Mouse (Mus musculus): Measurements from ENCODE around the gene Snrnp70. TPM values are rescaled to one million over a fixed set of nuclear protein-coding genes. Genes with fewer than 3 reads are reported as not detected.

Gene Snrnp70
- polyA plus RNA-seq, 1 experiment from 2014 or later: 148 TPM

DNA sequence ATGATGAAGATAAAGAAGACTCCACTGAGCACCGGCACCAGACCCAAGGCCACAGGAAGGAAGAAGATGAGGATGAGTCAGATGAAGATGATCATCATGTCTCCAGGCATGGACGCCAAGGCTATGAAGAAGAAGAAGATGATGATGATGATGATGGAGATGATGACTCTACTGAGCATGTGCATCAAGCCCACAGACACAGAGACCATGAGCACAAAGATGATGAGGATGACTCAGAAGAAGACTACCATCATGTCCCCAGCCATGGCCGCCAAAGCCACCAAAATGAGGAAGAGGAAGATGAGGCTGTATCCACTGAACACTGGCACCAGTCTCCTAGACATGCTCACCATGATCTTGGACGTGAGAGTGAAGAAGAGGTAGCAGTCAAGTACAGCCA lies 59.2 kb downstream of the Snrnp70 start:
- no peak overlapping the region for H3K4me2 ChIP-seq (ENCODE audit: low read length)
- ATAC-seq (replicated peaks; ENCODE audit: low FRiP score, low read depth): no peak
- no peak overlapping the region for H3K9ac ChIP-seq (ENCODE audit: low read depth, low read length)
- H3K36me3 ChIP-seq (ENCODE audit: insufficient read depth, low read length): no peaks in the 10 kb centered on the region
- no peak for TF ChIP-seq CTCF (IDR thresholded peaks at IDR 0.05; ENCODE audit: low read depth)
- H3K4me1 ChIP-seq (replicated peaks; ENCODE audit: insufficient read depth, low read length): peaks cover 35% of the 10 kb centered on the region
- H3K27me3 ChIP-seq (ENCODE audit: insufficient read depth, low read length): no peaks in the 10 kb centered on the region
- DNase-seq (ENCODE audit: low spot score): no peak
- H3K4me3 ChIP-seq (replicated peaks; ENCODE audit: low read depth, low read length): no peak overlapping the region
- H3K9me3 ChIP-seq (replicated peaks; ENCODE audit: low read length): no peaks in the 10 kb centered on the region
- H3K27ac ChIP-seq: no peak overlapping the region
- WGBS: 91% methylated on average over 4 of the region's 4 CpGs

DNA sequence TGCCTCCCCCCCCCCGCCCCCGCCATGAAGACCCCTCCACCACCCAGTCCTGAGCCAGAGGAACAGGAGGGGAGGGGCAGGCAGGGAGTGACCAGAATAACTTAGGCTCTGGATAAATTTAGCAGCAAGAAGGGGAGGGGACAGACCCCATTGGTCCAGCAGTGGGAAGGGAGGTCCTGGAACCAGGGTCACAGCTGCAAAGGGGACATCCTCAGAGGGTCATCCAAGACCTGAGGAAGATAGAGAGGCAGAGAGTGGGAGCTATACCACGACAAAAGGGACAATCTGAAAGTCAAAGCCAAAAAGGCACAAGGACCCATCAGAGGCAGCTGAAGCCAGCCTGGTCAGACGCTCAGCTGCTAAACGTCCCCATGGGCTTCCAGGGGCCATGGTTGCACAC lies 60.5 kb downstream of the Snrnp70 start, which contains the start of gene Hrc:
Gene Hrc, plus strand, starts transcription at position 235 of the 400 bp plus-strand sequence.
- no peaks in the 10 kb centered on the region for H3K27me3 ChIP-seq (ENCODE audit: insufficient read depth, low read length)
- 19% methylated on average over 5 of the region's 5 CpGs for WGBS
- peak within 1 kb of the TSS; percentile 85; the same call in 1 of the 2 replicates for H3K4me2 ChIP-seq (ENCODE audit: low read length)
- peak; percentile 46 for DNase-seq (ENCODE audit: low spot score)
- no peak for ATAC-seq (replicated peaks; ENCODE audit: low FRiP score, low read depth)
- H3K36me3 ChIP-seq (ENCODE audit: insufficient read depth, low read length): no peaks in the 10 kb centered on the region
- H3K27ac ChIP-seq: peak within 1 kb of the TSS; percentile 15; the same call in 1 of the 2 replicates
- H3K9me3 ChIP-seq (replicated peaks; ENCODE audit: low read length): no peaks in the 10 kb centered on the region
- H3K4me3 ChIP-seq (replicated peaks; ENCODE audit: low read depth, low read length): no peak within 1 kb of the TSS
- TF ChIP-seq CTCF (IDR thresholded peaks at IDR 0.05; ENCODE audit: low read depth): no peak
- H3K4me1 ChIP-seq (replicated peaks; ENCODE audit: insufficient read depth, low read length): peaks cover 23% of the 10 kb centered on the region
- no peak within 1 kb of the TSS for H3K9ac ChIP-seq (ENCODE audit: low read depth, low read length)

- no peak for ATAC-seq (replicated peaks; ENCODE audit: low FRiP score, low read depth)
- 23% methylated on average over 3 of the region's 3 CpGs for whole genome bisulfite sequencing
- no peak overlapping the region for H3K9ac ChIP-seq (ENCODE audit: low read depth, low read length)
Measured at GRCm38 (mm10) chr7:45334605-45335004, 60.9 kb downstream of the Snrnp70 start.

GRCm38 (mm10) chr7:45333431-45333982 lies 62.0 kb downstream of the Snrnp70 start, which contains the start of gene Trpm4:
Gene Trpm4 (minus strand): TSS chr7:45333780.
- no peaks in the 10 kb centered on the region for H3K36me3 ChIP-seq (ENCODE audit: insufficient read depth, low read length)
- H3K27ac ChIP-seq: peak within 1 kb of the TSS; percentile 90
- no peaks in the 10 kb centered on the region for H3K27me3 ChIP-seq (ENCODE audit: insufficient read depth, low read length)
- H3K9me3 ChIP-seq (replicated peaks; ENCODE audit: low read length): no peaks in the 10 kb centered on the region
- WGBS: under 1% methylated on average over 38 of the region's 38 CpGs
- TF ChIP-seq CTCF (IDR thresholded peaks at IDR 0.05; ENCODE audit: low read depth): no peak
- H3K4me3 ChIP-seq (replicated peaks; ENCODE audit: low read depth, low read length): peak within 1 kb of the TSS; percentile 62
- peaks cover 17% of the 10 kb centered on the region for H3K4me1 ChIP-seq (replicated peaks; ENCODE audit: insufficient read depth, low read length)
- ATAC-seq (replicated peaks; ENCODE audit: low FRiP score, low read depth): peak; percentile 60
- H3K4me2 ChIP-seq (ENCODE audit: low read length): peak within 1 kb of the TSS; percentile 85
- peak within 1 kb of the TSS; percentile 72 for H3K9ac ChIP-seq (ENCODE audit: low read depth, low read length)
- peak; percentile 92 for DNase-seq (ENCODE audit: low spot score)

More at GRCm38 (mm10) chr7:45334605-45335004, 60.9 kb downstream of the Snrnp70 start:
- Histone ChIP-seq H3K27ac (peak overlapping the region; percentile 15; the same call in 1 of the 2 replicates), H3K4me3 (replicated peaks; ENCODE audit: low read depth, low read length) (no peak overlapping the region), H3K4me2 (ENCODE audit: low read length) (0 out of 2 replicates have a peak overlapping the region, but pooled peaks have one; percentile 85), H3K36me3 (ENCODE audit: insufficient read depth, low read length) (no peaks in the 10 kb centered on the region), H3K9me3 (replicated peaks; ENCODE audit: low read length) (no peaks in the 10 kb centered on the region), H3K4me1 (replicated peaks; ENCODE audit: insufficient read depth, low read length) (peaks cover 21% of the 10 kb centered on the region), H3K27me3 (ENCODE audit: insufficient read depth, low read length) (no peaks in the 10 kb centered on the region)
- TF ChIP-seq CTCF (IDR thresholded peaks at IDR 0.05; ENCODE audit: low read depth): no peak
- peak; percentile 34 for DNase-seq (ENCODE audit: low spot score)

DNA sequence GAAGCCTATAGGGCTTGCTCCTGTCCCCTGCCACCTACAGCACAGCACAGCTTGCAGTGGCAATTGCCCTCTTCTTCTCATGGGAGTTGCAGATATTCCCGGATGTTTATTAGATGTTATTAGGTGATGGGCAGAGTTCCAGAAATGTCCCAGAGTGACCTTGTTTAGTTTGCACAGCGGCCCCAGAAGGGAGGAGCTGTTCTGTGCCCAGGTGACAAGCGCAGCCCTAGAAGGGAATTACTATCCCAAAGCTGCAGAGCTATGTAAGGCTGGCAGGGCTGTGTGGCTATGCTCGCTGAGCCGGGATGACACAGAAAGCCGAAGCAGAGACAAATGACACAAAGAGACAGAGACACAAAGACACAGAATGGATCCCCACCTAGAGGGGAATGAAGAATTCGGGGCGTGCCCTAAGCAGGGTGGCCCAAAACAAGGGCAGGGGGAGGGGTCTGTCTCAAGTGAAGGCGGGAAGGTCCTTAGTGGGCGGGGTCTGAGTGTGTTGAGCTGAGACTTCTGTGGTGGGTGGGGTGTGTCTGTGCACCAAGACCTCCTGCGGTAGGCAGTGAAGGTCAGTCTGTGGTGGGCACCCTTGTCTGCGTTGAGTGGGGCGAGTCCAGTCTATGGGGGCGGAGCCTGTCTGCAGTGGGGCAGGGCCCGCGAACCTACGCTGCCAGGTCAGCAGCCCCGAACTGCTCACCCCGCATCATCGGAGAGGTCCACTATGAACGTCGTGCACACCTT lies 62.7 kb downstream of the Snrnp70 start:
- no peak for TF ChIP-seq CTCF (IDR thresholded peaks at IDR 0.05; ENCODE audit: low read depth)
- Histone ChIP-seq H3K4me2 (ENCODE audit: low read length) (peak overlapping the region; percentile 85), H3K27me3 (ENCODE audit: insufficient read depth, low read length) (no peaks in the 10 kb centered on the region), H3K9ac (ENCODE audit: low read depth, low read length) (peak overlapping the region; percentile 72), H3K27ac (peak overlapping the region; percentile 90), H3K36me3 (ENCODE audit: insufficient read depth, low read length) (no peaks in the 10 kb centered on the region), H3K9me3 (replicated peaks; ENCODE audit: low read length) (no peaks in the 10 kb centered on the region), H3K4me1 (replicated peaks; ENCODE audit: insufficient read depth, low read length) (peaks cover 11% of the 10 kb centered on the region), H3K4me3 (replicated peaks; ENCODE audit: low read depth, low read length) (peak overlapping the region; percentile 62)
- peak; percentile 86 for DNase-seq (ENCODE audit: low spot score)
- ATAC-seq (replicated peaks; ENCODE audit: low FRiP score, low read depth): peak; percentile 63
- WGBS: 1% methylated on average over 22 of the region's 22 CpGs

DNA sequence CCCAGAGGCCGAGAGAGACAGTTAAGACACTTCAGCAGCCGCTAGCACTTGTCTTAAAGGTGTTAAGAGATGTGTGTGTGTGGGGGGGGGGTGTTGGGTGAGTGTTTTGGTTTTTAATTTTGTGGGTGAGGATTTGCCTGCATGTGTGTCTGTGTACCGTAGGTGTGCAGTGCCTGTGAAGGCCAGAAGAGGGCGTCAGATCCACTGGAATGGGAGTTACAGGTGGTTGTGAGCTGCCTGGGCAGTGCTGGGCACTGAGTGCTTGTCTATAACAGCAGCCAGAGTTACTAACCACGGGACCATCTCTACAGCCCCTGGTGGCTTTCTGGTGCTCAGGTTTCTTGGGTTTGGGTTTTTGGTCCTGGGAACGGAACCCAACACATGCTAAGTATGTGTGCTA lies 64.0 kb downstream of the Snrnp70 start:
- H3K27ac ChIP-seq: no peak overlapping the region
- H3K9ac ChIP-seq (ENCODE audit: low read depth, low read length): no peak overlapping the region
- TF ChIP-seq CTCF (IDR thresholded peaks at IDR 0.05; ENCODE audit: low read depth): peak; percentile 23; the same call in 1 of the 2 replicates
- no peaks in the 10 kb centered on the region for H3K9me3 ChIP-seq (replicated peaks; ENCODE audit: low read length)
- ATAC-seq (replicated peaks; ENCODE audit: low FRiP score, low read depth): no peak
- WGBS: 87% methylated on average over 6 of the region's 6 CpGs
- no peaks in the 10 kb centered on the region for H3K27me3 ChIP-seq (ENCODE audit: insufficient read depth, low read length)
- H3K4me1 ChIP-seq (replicated peaks; ENCODE audit: insufficient read depth, low read length): peaks cover 9% of the 10 kb centered on the region
- H3K4me2 ChIP-seq (ENCODE audit: low read length): no peak overlapping the region
- H3K4me3 ChIP-seq (replicated peaks; ENCODE audit: low read depth, low read length): no peak overlapping the region
- 0 out of 2 replicates have a peak, but pooled peaks cover 3% of the 10 kb centered on the region for H3K36me3 ChIP-seq (ENCODE audit: insufficient read depth, low read length)
- no peak for DNase-seq (ENCODE audit: low spot score)

Measured in kidney, postnatal 0 days (tissue).